Mouse (Mus musculus): ENCODE results near the gene Rps6ka5. TPM values are rescaled to one million over a fixed set of nuclear protein-coding genes. Genes with fewer than 3 reads are reported as not detected.

Rps6ka5 gene
- polyA plus RNA-seq, 2 experiments: 1.2 to 1.4 TPM

DNA sequence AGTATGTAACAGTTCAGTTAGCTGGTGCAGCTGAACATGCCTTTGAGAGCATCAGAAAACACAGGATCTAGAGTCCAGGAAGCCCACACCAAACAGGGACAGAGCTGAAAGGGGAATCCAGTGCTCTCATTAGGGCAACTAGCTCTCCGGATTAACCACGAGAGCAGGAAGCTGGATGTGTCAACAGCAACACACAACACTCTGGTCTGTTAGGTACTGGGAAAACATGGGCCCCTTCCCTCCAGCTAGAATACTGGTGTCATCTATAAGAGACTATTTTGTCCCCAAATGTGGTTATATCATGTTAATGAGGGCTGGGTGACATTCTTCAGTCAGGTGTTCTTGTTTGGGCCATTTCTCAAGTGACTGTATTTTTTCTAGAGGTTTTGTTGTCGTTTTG, 184.7 kb downstream of the Rps6ka5 start:
- Histone ChIP-seq H3K4me1 (replicated peaks; ENCODE audit: control insufficient read depth in 2 of 2, insufficient read depth in 2 of 2, low read length in 1 of 2) (0 out of 4 replicates have a peak, but pooled peaks cover 0 to 2% of the 10 kb centered on the region in 2 experiments), H3K9me3 (ENCODE audit: control insufficient read depth, low read length) (no peaks in the 10 kb centered on the region), H3K4me3 (ENCODE audit: insufficient read depth in 1 of 2, low read depth in 2 of 2, low read length in 2 of 2) (no peak overlapping the region), H3K9ac (replicated peaks) (no peak overlapping the region), H3K27ac (no peak overlapping the region), H3K36me3 (replicated peaks; ENCODE audit: control insufficient read depth, insufficient read depth, low read depth) (no peaks in the 10 kb centered on the region), H3K4me2 (ENCODE audit: low read depth) (no peak overlapping the region), H3K27me3 (ENCODE audit: control insufficient read depth, insufficient read depth, low read length) (no peaks in the 10 kb centered on the region)
- ATAC-seq (ENCODE audit: insufficient read depth) (no peak), DNase-seq (ENCODE audit: low read depth in 3 of 3, low spot score in 3 of 3) (no peak)
- 14% methylated on average over 3 of the region's 3 CpGs for WGBS (ENCODE audit: insufficient replicate concordance)
- TF ChIP-seq CTCF (IDR thresholded peaks at IDR 0.05; ENCODE audit: low read depth) (no peak), EP300 (IDR thresholded peaks at IDR 0.05; ENCODE audit: low read depth) (no peak)

DNA sequence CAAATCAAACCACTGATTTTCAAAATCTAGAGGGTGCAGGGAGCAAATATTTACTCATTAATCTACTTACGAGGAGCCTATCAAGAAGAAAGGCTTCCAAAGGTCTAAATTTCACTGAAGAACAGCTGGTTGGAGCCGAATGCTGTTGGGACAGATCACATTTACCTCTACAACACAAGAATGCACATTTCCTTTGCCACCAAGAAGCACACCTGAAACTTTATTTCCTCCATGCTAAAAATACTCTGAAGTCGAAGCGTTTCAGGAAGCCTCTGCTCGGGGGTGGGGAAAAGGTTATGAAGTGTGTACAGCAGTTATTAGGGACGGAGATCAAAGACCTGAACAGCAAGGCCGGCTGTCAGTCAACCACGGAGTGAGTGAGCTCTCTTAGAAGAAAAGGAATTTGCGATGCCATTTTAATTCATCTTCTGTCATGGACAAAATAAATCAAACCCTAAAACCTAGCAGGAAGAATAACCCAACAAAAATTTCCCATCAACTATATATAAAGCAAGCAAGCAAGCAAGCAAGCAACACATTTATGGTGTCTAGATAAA, 187.5 kb downstream of the Rps6ka5 start:
- WGBS (ENCODE audit: insufficient replicate concordance): 21% methylated on average over 9 of the region's 9 CpGs
- no peak overlapping the region for H3K27ac ChIP-seq
- H3K4me3 ChIP-seq (ENCODE audit: insufficient read depth in 1 of 2, low read depth in 2 of 2, low read length in 2 of 2): no peak overlapping the region
- 0 out of 4 replicates have a peak, but pooled peaks cover 0 to 2% of the 10 kb centered on the region in 2 experiments for H3K4me1 ChIP-seq (replicated peaks; ENCODE audit: control insufficient read depth in 2 of 2, insufficient read depth in 2 of 2, low read length in 1 of 2)
- no peak for DNase-seq (ENCODE audit: low read depth in 3 of 3, low spot score in 3 of 3)
- no peak for TF ChIP-seq EP300 (IDR thresholded peaks at IDR 0.05; ENCODE audit: low read depth)
- no peak for TF ChIP-seq CTCF (IDR thresholded peaks at IDR 0.05; ENCODE audit: low read depth)
- no peak overlapping the region for H3K4me2 ChIP-seq (ENCODE audit: low read depth)
- H3K9ac ChIP-seq (replicated peaks): no peak overlapping the region
- no peaks in the 10 kb centered on the region for H3K36me3 ChIP-seq (replicated peaks; ENCODE audit: control insufficient read depth, insufficient read depth, low read depth)
- H3K9me3 ChIP-seq (ENCODE audit: control insufficient read depth, low read length): no peaks in the 10 kb centered on the region
- no peak for ATAC-seq (ENCODE audit: insufficient read depth)
- no peaks in the 10 kb centered on the region for H3K27me3 ChIP-seq (ENCODE audit: control insufficient read depth, insufficient read depth, low read length)

- WGBS (ENCODE audit: insufficient replicate concordance): 35% methylated on average over 7 of the region's 7 CpGs
- Histone ChIP-seq H3K4me1 (replicated peaks; ENCODE audit: control insufficient read depth in 2 of 2, insufficient read depth in 2 of 2, low read length in 1 of 2) (0 out of 4 replicates have a peak, but pooled peaks cover 0 to 2% of the 10 kb centered on the region in 2 experiments), H3K36me3 (replicated peaks; ENCODE audit: control insufficient read depth, insufficient read depth, low read depth) (no peaks in the 10 kb centered on the region), H3K4me3 (ENCODE audit: insufficient read depth in 1 of 2, low read depth in 2 of 2, low read length in 2 of 2) (no peak overlapping the region), H3K27ac (no peak overlapping the region), H3K4me2 (ENCODE audit: low read depth) (no peak overlapping the region), H3K9ac (replicated peaks) (no peak overlapping the region), H3K9me3 (ENCODE audit: control insufficient read depth, low read length) (no peaks in the 10 kb centered on the region), H3K27me3 (ENCODE audit: control insufficient read depth, insufficient read depth, low read length) (no peaks in the 10 kb centered on the region)
- no peak for ATAC-seq (ENCODE audit: insufficient read depth)
- no peak for DNase-seq (ENCODE audit: low read depth in 3 of 3, low spot score in 3 of 3)
- TF ChIP-seq EP300 (IDR thresholded peaks at IDR 0.05; ENCODE audit: low read depth): no peak
- no peak for TF ChIP-seq CTCF (IDR thresholded peaks at IDR 0.05; ENCODE audit: low read depth)
Measured at GRCm38 (mm10) chr12:100538445-100539157, 188.2 kb downstream of the Rps6ka5 start.

GRCm38 (mm10) chr12:100537091-100537490, 189.7 kb downstream of the Rps6ka5 start:
- H3K27me3 ChIP-seq (ENCODE audit: control insufficient read depth, insufficient read depth, low read length): no peaks in the 10 kb centered on the region
- no peaks in the 10 kb centered on the region for H3K9me3 ChIP-seq (ENCODE audit: control insufficient read depth, low read length)
- H3K4me3 ChIP-seq (ENCODE audit: insufficient read depth in 1 of 2, low read depth in 2 of 2, low read length in 2 of 2): no peak overlapping the region
- no peak overlapping the region for H3K4me2 ChIP-seq (ENCODE audit: low read depth)
- ATAC-seq (ENCODE audit: insufficient read depth) (no peak), DNase-seq (ENCODE audit: low read depth in 3 of 3, low spot score in 3 of 3) (no peak)
- TF ChIP-seq CTCF (IDR thresholded peaks at IDR 0.05; ENCODE audit: low read depth): no peak
- no peak for TF ChIP-seq EP300 (IDR thresholded peaks at IDR 0.05; ENCODE audit: low read depth)
- H3K4me1 ChIP-seq (replicated peaks; ENCODE audit: control insufficient read depth in 2 of 2, insufficient read depth in 2 of 2, low read length in 1 of 2): 0 out of 4 replicates have a peak, but pooled peaks cover 0 to 2% of the 10 kb centered on the region in 2 experiments
- no peaks in the 10 kb centered on the region for H3K36me3 ChIP-seq (replicated peaks; ENCODE audit: control insufficient read depth, insufficient read depth, low read depth)
- no peak overlapping the region for H3K9ac ChIP-seq (replicated peaks)
- H3K27ac ChIP-seq: no peak overlapping the region
- 66% methylated on average over 11 of the region's 11 CpGs for WGBS (ENCODE audit: insufficient replicate concordance)

GRCm38 (mm10) chr12:100535028-100535427, 191.8 kb downstream of the Rps6ka5 start:
- no peak overlapping the region for H3K9ac ChIP-seq (replicated peaks)
- TF ChIP-seq CTCF (IDR thresholded peaks at IDR 0.05; ENCODE audit: low read depth) (no peak), EP300 (IDR thresholded peaks at IDR 0.05; ENCODE audit: low read depth) (no peak)
- no peak for DNase-seq (ENCODE audit: low read depth in 3 of 3, low spot score in 3 of 3)
- H3K27me3 ChIP-seq (ENCODE audit: control insufficient read depth, insufficient read depth, low read length): no peaks in the 10 kb centered on the region
- 79% methylated on average over 12 of the region's 12 CpGs for WGBS (ENCODE audit: insufficient replicate concordance)
- H3K4me3 ChIP-seq (ENCODE audit: insufficient read depth in 1 of 2, low read depth in 2 of 2, low read length in 2 of 2): no peak overlapping the region
- H3K4me1 ChIP-seq (replicated peaks; ENCODE audit: control insufficient read depth in 2 of 2, insufficient read depth in 2 of 2, low read length in 1 of 2): peaks cover 0 to 7% of the 10 kb centered on the region in 2 experiments; a peak in 2 of 4 replicates
- no peak for ATAC-seq (ENCODE audit: insufficient read depth)
- no peak overlapping the region for H3K27ac ChIP-seq
- no peaks in the 10 kb centered on the region for H3K9me3 ChIP-seq (ENCODE audit: control insufficient read depth, low read length)
- H3K36me3 ChIP-seq (replicated peaks; ENCODE audit: control insufficient read depth, insufficient read depth, low read depth): no peaks in the 10 kb centered on the region
- H3K4me2 ChIP-seq (ENCODE audit: low read depth): no peak overlapping the region
